Mouse (Mus musculus) heart, postnatal 10 days (tissue): ENCODE data around the gene Zbed3. TPM values are rescaled to one million over a fixed set of nuclear protein-coding genes. Genes with fewer than 3 reads are reported as not detected.
A peak's percentile ranks its signal among the peaks of the same experiment; 100 is the strongest.

ENCODE experiments used
- DNase-seq, 2 experiments: peaks; one replicate each; pipeline ENCODE4 v3.0.0; 2021
- intact Hi-C: fragments of 180-260 bp; cut with DNase I; formaldehyde crosslinking; loops from one replicate; pipeline ENCODE4 v1.15.1; 2025
- total RNA-seq, 2 experiments: library from RNA; stranded (reverse); gene quantifications; 2 replicates each; pipeline ENCODE4 v1.2.3; 2021

The Zbed3 gene
- total RNA-seq, result 10 to 100 TPM; 29.2 to 30.0 TPM

DNA sequence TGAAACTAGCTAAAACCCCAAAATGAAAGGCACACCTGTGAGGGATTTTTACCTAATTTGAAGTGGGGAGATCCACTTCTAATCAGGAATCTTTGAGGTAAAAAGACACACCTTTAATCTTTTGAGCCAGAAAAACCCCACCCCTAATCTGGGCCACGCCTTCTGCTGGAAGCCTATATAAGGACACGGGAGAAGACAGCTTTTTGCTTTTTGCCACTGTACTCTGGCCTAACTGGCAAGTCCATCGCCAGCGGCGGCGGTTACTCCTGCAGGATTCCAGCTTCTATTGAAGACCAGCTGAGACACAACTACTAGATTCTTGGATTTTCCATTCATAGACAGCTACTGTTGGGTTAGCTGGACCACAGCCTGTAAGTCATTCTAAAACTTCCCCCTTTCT is at the start of gene Zbed3:
Gene Zbed3 (plus strand): TSS at position 213 of the 400 bp plus-strand sequence.
- intact Hi-C loops, result no loop called here

DNA sequence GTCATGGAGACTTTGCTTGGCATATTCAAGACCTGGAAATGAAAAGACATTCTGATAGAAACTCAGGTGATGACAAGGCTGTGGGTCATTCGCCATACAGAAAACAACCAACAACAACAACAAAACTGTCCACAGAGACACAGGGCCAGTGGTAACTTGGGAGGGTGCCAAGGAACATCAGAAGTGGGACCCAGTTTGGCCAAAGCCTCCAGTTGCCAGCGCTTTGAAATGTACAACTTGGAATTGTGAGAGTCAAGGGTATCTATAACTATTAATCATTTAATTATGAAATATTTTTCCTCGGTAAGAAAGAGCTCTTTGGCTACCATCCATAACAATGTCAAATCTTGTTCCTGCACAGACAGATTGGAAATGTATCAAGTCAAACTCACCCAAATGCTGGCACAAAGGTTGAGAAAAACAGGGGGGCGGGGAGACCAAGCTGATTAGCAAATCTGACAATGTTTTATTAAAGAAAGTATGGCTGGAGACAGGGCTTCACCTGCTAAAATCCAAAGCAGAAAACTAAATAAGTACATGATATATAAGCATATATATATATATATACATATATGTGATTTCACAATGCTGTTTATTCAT is 44.9 kb upstream of the Zbed3 start:
- DNase-seq, result no peak
- intact Hi-C loops, result no loop called here

More for the DNA sequence above, at the start of gene Zbed3:
- no peak for DNase-seq

DNA sequence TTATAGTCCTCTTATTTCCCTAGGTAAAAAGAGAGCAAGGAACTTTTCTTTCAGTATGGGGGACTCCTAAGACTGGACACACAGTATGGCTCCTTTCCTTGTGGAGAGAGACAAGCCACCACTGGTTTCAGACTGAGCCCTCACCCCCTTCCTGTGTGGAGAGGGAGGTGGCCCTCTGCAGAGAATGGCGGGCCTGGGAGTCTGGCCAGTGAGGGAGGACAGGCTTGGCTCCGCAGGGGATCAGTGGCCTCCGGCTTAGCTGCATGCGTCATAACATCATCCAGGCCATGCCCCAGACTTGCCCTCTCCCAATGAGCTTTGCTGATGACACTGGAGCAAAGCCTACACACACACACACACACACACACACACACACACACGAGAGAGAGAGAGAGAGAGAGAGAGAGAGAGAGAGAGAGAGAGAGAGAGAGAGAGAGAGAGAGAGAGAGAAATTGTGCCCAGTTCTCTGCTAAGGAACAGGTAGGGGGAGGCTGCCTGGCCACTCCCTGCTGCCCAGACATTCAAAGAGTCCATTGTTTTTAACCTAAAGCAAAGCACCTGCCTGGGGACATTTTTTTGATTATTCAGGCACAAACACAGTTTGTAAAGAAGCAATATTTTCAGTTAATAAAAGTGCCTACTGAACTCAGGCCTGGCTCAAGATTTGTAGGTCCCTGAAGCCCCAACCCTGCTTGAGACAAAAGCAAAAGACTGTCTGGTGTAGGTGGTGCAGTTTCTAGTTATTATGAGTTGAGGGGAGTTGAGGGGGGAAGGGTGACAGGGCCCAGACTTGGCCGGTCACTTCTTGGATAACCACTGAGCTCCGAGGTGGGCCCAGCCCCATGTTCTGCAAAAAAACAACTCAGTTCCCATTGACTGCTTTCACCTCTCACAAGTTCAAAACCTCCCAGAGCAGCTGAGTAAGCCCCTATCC is 41.4 kb upstream of the Zbed3 start:
- intact Hi-C loops, result no loop called here
- peak; percentile 24 to 28 for DNase-seq

DNA sequence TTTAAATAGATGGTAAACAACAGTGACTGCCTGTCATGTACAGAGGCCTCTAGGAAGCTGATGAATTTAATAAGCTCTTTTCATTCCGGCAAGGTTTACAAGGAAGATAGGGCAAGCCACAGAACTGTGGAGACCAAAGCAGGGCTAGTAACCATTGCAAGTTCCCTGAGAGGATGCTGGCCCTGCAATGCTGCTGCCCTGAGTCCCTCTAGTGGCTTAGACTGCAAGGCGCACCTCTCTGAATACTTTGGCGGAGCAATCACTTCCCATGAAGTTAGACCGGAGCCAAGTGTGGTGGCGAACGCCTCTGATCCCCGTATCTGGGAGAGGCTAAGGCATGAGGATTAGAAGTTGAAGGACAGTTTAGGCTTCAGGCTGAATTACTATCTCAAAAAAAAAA is 36.4 kb upstream of the Zbed3 start:
- intact Hi-C loops, result loop anchor here (1.0 to 5.0 kb wide), 3 partner anchors 220 to 310 kb away; partner anchors contain the start of gene Wdr41
- DNase-seq, result peak; percentile 82 to 83

DNA sequence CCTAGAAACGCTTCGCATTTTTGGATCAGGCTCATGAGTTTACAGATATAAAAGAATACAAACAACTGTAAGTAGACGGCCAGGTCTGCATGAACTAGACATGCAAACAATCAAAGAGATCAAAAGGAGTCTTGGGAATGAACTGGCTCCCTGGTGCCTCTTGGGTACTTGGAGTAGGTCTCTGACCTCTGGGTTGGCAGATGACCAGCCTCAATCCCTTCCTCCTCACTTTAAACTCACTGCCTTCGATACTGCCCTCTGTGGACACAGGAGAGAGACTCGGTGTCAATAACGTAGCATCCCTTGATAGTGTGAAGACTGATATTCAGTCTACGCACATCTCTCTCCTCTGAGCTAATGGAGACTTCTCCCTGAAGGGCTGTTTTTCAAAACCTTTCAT is 35.4 kb upstream of the Zbed3 start:
- intact Hi-C loops, result loop anchor here (5.0 kb wide), 1 partner anchor 221 kb away; no protein-coding TSS in a partner anchor
- DNase-seq, result no peak

DNA sequence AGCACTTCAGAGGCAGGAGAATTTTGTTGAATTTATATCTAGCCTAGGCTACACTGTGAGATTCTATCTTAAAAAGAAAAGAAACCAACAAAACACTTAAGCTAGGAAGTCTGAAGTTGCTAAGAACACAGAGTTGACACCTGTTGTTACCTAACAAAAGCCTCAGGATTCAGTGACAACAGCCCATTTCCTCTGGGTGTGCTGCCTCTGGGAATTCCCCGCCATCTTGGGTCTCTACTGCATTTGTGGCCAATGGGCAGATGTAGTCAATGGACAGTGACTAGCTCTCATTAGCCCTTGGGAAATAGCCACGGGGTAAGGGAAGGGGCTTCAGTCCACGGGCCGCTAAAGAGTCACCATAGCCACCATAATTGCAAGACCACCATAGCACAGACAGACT is 31.4 kb upstream of the Zbed3 start:
- intact Hi-C loops, result no loop called here
- DNase-seq, result no peak

DNA sequence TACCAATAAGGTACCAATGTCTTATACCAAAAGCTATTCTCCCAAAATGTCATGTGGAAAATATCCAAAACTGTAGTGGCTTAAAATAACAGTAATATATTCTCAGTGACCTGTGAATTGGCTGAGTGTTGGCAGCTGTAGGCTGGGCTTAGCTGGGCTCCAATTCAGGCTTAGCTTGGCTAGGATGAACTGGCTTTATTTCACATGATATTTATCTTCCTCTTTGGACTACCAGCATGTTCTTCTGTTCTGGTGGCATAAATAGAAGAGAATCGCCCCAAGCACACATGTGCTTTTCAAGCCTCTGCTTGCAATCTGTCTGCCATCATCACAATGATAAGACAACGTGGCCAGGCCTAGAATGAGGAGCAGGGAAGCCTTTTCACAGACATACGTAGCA is 23.5 kb upstream of the Zbed3 start:
- no peak for DNase-seq
- intact Hi-C loops, result no loop called here

DNA sequence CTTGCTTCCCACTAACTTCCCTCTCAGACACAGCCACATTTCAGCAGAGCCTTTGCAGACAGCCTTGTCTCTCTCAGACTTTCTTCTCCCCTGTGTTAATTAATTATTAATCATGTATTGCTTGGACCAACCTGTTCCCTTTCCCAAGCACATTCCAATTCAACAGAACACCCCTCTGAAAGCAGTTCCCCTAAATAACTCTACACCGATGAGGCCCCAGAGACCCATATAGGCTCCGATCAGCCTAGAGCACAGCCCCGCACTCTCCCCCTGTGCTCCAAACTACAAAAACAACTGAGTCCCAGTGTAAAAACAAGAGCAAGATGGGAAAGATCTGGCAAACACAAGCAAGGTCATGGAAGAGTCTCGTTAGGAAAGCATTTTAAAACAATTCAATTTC is 16.8 kb upstream of the Zbed3 start:
- intact Hi-C loops, result no loop called here
- no peak for DNase-seq

DNA sequence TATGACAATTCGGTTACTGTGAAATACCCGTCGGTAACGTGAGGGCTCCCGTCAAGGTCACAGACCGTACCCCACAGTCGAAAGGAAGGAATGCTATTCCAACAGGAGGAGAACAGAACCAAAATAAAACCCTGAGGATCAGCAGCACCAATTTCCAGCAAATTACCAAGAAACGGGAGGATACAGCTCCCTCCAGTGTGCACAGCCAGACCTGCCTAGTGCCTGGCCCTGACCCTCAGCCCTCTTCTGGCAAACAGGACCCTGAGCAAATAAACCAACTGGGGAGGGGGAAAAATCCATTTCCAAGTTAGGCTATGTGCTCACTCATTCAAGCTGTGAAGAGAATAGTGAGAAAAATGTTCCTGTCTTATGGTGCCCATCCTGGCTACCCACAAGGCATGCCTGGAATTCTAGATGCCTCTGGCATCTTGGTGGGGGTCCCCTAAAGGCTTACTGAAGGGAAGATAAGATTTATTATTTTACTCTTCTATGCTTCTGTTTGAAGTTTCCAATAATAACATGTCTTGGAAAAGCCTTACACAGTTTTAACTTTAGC is 16.2 kb upstream of the Zbed3 start:
- intact Hi-C loops, result no loop called here

DNA sequence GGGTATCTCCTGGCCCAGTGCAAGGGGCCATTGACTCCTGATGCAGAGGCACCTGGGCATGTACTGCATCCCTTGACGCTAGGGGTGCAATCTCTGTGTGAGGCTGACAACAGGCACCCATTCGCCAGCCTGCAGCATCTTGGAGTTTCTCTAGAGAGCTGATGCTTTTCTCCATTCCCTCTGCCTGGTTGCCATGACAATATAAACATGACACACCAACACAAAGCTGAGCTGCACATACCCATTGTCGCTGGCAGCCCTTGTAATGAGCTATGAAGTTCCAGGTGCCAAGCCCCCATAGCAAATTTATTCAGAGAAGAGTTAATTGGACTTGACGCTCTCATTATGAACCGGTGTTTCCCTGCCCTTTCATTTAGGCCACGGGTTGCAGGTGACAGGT is 11.4 kb upstream of the Zbed3 start:
- DNase-seq, result no peak
- intact Hi-C loops, result loop anchor here (5.0 kb wide), 1 partner anchor 680 kb away; no protein-coding TSS in a partner anchor

More for the DNA sequence above, 16.2 kb upstream of the Zbed3 start:
- DNase-seq, result no peak

DNA sequence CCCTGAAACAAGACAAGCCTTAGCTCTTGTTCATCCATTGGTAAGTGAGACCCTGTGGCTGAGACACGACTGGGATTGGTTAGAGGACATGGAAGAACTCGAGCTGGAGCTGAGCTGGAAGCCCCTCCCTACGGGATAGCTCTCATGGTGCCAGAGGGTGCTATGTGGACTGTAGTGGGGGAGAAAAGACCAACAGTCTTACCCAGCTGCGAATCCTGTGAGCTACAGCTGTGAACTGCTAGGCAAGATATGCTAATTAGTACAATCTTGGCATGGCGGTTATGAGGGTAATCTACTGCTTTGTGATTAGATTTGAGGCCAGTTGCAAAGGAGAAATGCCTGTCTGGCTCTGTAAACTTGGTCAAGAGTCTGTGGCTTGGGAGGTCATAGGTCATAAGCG is 4.3 kb upstream of the Zbed3 start:
- intact Hi-C loops, result no loop called here
- no peak for DNase-seq

DNA sequence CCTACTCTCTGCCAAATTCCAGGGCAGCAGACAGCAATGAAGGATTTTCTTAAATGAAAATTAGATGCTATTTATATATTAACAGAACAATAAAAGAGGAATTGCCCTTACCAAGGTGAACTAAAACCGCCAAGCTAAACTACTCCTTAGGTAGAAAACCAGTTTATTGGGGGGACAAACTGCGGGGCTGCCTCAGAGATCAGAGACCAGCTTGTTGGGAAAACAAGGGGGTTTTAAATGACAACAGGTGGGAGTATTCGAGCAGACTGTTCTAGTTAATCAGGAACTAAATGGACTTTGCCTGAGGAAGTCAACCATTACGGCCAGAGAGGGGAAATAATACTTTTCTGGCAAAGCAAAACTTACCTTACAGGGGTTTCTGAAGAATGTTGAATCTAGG is 3.0 kb upstream of the Zbed3 start:
- intact Hi-C loops, result no loop called here
- no peak for DNase-seq

DNA sequence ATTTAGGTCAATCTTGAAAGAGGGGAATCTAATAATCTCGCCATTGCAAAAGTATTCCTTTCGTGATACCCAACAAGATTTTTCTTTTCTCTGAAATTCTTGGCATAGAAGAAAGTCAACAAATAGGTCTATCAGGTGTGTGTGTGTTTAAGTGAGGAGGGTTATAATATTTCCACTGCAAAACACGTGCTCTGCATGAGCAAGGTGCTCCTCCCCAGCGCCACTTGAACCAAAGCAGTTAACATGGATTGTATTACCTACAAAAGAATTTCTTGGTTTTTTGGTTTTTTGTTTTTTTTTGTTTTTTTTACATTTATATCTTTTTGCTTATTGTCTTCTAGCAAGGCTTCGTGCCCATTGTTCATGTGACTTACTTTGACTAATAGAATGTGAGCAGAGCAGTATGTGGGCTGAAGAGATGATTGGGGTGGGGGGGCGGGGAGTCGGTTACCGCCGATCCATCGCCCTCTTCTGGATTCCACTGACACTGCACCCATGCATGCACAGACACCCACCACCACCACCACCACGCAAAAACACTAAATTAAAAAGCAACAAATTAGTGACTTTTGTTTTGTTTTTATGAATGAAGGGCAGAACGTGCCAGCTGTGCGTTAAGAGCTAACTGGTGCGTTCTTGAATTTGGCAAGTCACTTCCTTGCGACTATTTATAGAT is 676 bp downstream of the Zbed3 start:
- DNase-seq, result peak; percentile 59 to 80
- intact Hi-C loops, result loop anchor here (2.0 kb wide), 2 partner anchors 23 to 51 kb away; partner anchors contain the start of gene Aggf1

DNA sequence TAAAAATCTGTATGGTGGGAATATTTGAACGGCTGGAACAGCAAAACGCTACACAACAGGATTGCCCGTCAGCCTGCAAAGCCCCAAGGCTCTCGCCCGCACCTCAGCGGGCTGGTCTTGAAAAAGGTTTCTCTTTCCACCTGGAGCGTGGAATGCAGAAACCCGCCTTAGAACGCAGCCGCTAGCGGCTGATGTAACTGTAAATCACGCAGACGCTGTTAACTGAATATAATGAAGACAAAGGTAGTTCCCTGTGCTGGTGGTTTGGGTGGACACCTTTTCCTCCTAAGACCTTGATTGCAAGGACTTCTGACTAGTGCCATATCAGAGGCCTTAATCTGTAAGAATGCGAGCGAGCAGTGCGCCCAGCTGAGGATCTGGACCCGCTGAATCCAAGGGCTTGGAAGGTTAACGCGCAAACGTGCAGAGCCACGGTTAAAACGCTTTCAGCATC is 1.2 kb downstream of the Zbed3 start:
- intact Hi-C loops, result loop anchor here (2.0 kb wide), 2 partner anchors 22 to 50 kb away; partner anchors contain the start of gene Aggf1
- no peak for DNase-seq

DNA sequence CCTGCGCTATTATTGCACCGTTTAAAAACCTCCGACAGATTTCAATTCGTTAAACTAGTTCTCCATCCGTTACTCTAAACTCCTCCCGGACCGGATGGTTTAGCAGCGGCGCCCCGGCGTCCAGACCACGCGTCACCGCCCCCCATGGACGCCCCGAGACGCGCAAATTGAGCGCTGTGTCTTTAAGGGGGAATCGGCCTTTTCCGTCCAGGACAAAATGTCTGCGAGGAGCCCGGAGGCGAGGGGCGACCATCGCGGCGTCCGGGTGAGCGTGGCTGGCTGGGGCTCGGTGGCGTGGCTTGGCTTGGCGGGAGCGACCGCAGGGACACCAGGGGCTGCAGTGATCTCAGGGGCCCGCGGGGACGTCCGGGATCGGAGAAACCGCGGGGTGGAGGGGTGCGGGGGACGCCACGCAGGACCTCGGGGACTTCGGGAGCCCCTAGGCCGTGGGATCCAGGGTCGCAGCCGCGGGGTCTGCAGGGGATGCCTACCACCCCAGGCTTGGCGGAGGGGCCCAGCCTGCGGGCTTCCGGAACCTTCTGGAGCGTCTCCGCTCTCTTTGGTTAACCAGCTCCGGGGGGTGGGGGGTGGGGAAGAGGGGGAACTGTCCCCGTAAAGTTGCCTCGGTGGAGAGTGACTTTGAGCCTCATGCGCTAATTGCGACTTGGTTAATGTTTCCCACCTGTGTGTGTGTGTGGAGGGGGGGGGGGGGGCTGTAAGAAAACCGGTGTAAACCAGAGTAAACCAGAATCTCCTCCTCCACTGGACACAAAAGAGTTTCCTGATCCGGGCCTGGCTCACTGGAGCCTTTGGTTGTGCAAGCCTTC is 1.9 kb downstream of the Zbed3 start:
- intact Hi-C loops, result loop anchor here (2.0 kb wide), 2 partner anchors 22 to 50 kb away; partner anchors contain the start of gene Aggf1
- DNase-seq, result peak; percentile 83 to 88

DNA sequence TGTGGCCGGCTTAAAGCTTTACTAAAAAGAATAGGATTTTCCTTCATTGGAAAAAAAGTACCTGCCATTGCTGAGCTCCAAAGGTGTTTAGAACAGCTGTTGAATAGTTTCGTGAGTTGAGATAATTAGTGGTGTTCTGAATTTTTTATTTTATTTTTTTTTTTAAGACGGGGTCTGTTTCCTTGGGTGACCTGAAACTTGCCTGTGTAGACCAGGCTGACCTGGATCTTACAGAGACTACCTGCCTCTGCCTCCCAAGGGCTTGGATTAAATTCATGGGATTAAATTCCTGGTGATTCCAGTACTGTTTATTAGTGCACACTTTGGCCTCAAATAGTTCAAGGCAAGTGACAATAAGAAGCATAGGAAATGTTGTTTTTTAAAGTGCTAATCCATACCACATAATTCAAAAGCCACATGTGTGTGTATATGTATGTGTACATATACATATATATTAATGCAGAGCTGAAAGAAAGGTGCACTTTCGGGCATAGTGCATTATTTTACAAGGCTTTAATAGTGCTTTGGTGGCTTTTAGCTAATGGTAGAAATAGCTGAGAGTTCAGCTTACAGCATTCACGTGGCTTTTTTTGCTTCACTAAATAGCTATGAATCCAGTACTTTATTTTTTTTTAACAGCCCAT is 2.6 kb downstream of the Zbed3 start:
- intact Hi-C loops, result loop anchor here (2.0 kb wide), 2 partner anchors 21 to 49 kb away; partner anchors contain the start of gene Aggf1
- DNase-seq, result no peak

DNA sequence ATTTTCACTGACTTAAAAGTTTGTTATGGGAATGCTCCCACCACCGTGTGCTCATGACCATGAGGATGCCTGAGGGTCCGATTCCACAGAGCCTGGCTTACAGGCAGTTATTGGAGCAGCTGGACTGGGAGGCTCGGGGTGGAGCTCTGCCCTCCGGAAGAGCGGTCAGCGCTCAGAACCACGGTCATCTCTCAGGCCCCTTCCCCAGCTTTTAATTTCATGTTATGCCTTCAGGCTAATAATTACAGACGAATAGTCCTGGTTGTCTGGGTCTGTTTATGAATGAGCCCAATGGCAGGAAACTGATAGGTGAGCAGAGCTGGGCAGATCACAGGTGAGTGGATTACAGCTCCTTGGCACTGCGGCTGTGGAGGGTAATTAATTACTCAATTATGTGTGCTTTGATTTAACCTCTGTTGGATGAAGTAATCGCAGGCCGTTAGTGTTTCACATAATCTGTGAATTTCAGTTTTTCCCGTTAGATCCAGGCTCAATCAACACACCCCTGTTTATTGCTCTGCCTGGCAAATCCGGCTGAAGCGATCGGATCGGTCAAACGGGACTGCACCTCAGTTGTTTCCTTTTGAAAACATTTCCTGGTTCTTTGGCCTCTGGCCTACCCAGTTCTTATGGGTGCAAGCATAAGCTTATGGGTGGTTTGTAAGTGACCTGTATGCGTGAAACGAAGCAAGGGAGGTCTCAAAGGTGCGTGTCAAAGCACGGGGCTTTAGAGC is 3.4 kb downstream of the Zbed3 start:
- intact Hi-C loops, result no loop called here
- no peak for DNase-seq

DNA sequence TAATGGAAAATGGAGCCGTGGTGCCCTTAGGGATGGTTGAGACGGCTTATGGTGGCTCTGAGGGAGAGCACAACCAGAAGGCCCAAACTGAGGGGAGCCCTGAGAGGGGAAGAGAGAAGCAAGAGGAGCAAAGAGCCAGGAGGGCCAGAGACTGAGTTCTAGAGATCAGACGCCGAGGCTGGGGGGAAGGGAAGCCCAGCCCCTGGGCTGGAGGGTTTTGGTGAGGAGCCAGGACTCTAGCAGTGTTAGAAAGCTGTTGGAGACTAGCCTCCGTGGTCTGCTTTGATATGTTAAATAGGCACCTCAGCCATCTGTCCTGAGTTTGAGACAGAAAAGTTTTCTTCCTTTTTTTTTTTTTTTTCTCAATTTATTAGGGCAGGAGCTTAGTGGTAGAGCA is 3.9 kb downstream of the Zbed3 start:
- intact Hi-C loops, result no loop called here
- DNase-seq, result peak; percentile 35 to 43

DNA sequence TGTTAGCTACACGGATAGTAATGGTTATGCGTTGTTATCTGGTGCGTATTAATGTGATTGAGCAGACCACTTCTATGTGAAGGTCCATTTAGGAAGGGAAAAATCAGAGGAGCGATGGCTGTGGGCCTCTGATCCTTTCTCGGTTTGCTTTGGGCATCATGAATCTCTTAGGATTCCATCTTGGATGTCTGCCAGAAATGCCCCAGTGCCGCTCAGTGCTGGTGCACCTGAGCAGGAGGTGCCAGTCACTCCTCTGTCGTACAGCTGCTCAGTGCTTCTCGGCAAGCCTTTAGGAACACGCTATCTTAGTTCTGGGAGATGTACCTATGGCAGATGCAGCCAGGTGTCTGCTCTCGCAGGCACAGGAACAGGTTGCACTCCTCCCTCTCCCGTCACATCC is 5.4 kb downstream of the Zbed3 start:
- no peak for DNase-seq
- intact Hi-C loops, result no loop called here
